Mouse (Mus musculus): ENCODE results near the gene Gm27027. TPM values are rescaled to one million over a fixed set of nuclear protein-coding genes. Genes with fewer than 3 reads are reported as not detected.

The Gm27027 gene
- polyA plus RNA-seq (2012) = not detected in 2 replicates

- Histone ChIP-seq H3K4me1 (ENCODE audit: control insufficient read depth) (no peaks in the 10 kb centered on the region), H3K27me3 (ENCODE audit: control insufficient read depth) (no peaks in the 10 kb centered on the region), H3K36me3 (ENCODE audit: control insufficient read depth) (peaks cover 80% of the 10 kb centered on the region), H3K4me3 (replicated peaks) (no peak within 1 kb of the TSS), H3K9me3 (ENCODE audit: control insufficient read depth, low read length) (no peaks in the 10 kb centered on the region)
- no peak for TF ChIP-seq TAL1 (IDR thresholded peaks at IDR 0.05; ENCODE audit: low read length)
Measured at GRCm38 (mm10) chr2:93996254-93996653, at the start of gene Gm27027. TSS of gene Gm27027 (minus strand) at chr2:93996354.

DNA sequence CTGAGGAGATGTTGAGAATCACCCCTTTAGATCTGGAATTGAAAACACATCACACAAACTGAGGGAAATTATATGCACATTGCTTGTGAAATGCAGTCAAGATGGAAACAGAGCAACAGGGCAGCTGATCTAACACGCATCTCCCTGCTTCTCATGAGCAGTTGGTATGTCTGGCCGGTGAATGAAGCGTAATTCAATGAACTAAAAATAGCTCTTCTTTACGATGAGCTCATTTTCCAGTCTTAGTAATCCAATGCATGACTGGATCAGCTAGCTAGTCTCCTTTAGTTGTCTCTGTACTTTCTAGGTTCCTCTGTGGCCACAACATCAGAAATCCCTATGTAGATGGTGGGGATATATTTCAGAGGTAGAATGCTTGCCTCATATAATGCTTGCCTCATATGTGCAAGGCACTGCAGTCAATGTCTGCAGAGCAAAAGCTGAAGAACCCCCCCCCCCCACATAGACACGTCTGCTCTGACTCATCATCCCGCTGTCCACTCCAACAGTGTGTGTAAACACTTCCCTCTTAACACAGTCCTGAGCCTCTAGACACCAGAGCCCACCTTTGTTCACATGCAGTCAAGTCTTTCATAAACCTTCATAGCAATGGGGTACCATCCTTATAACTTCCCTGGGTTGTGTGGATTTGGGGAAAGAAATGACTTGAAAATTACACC lies 49.4 kb upstream of the Gm27027 start:
- Histone ChIP-seq H3K27me3 (ENCODE audit: control insufficient read depth) (no peaks in the 10 kb centered on the region), H3K9me3 (ENCODE audit: control insufficient read depth, low read length) (no peaks in the 10 kb centered on the region), H3K36me3 (ENCODE audit: control insufficient read depth) (no peaks in the 10 kb centered on the region; the same call in 1 of the 2 replicates), H3K4me3 (replicated peaks) (no peak overlapping the region), H3K4me1 (ENCODE audit: control insufficient read depth) (no peaks in the 10 kb centered on the region)
- TF ChIP-seq TAL1 (IDR thresholded peaks at IDR 0.05; ENCODE audit: low read length) = no peak
- TF ChIP-seq GATA1 (IDR thresholded peaks at IDR 0.05; ENCODE audit: low read length) = no peak

DNA sequence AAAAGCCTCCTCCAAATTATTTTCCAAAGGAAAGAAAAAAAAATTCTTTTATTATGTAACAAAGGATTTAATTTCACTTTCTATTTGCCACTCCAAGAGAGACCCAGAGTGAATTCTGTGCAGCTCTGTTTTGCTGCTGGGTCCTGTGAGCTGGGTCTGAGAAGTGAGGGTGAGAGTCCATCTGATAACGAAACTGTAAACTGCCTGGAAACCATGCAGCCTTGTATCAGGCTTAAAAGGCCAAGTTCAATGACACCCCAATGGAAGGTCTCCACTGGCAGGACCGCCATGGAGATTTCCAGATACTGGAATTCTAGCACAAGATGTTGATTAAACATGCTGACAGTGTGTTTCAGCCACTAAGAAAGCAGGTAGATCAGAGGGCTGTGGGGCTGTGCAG lies 48.0 kb upstream of the Gm27027 start:
- Histone ChIP-seq H3K36me3 (ENCODE audit: control insufficient read depth) (no peaks in the 10 kb centered on the region; the same call in 1 of the 2 replicates), H3K4me3 (replicated peaks) (no peak overlapping the region), H3K9me3 (ENCODE audit: control insufficient read depth, low read length) (no peaks in the 10 kb centered on the region), H3K4me1 (ENCODE audit: control insufficient read depth) (no peaks in the 10 kb centered on the region), H3K27me3 (ENCODE audit: control insufficient read depth) (no peaks in the 10 kb centered on the region)
- TF ChIP-seq TAL1 (IDR thresholded peaks at IDR 0.05; ENCODE audit: low read length) (no peak), GATA1 (IDR thresholded peaks at IDR 0.05; ENCODE audit: low read length) (no peak)

- Histone ChIP-seq H3K9me3 (ENCODE audit: control insufficient read depth, low read length) (no peaks in the 10 kb centered on the region), H3K27me3 (ENCODE audit: control insufficient read depth) (no peaks in the 10 kb centered on the region), H3K4me3 (replicated peaks) (no peak overlapping the region), H3K4me1 (ENCODE audit: control insufficient read depth) (no peaks in the 10 kb centered on the region), H3K36me3 (ENCODE audit: control insufficient read depth) (no peaks in the 10 kb centered on the region; the same call in 1 of the 2 replicates)
- TF ChIP-seq TAL1 (IDR thresholded peaks at IDR 0.05; ENCODE audit: low read length) (no peak), GATA1 (IDR thresholded peaks at IDR 0.05; ENCODE audit: low read length) (no peak)
Measured at GRCm38 (mm10) chr2:94043662-94044061, 47.5 kb upstream of the Gm27027 start.

DNA sequence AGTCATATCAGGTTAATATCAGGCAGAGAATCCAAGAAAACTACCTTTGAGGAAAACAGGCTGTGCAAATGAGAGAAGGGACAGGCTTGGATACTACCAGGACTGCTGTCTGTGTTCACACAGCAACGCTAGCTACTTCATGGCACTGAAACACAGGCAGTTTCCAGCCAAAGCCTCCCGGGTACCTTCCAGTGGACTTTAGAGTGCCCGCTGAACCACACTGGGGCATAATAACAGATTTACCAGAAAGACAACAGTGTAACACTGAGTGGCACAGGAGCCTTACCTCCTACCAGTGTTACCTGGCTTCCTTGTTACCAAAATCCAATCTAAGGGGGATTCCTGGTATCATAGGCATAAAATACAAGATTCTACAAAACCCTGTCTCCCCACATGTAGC lies 46.3 kb upstream of the Gm27027 start:
- Histone ChIP-seq H3K9me3 (ENCODE audit: control insufficient read depth, low read length) (no peaks in the 10 kb centered on the region), H3K27me3 (ENCODE audit: control insufficient read depth) (no peaks in the 10 kb centered on the region), H3K4me3 (replicated peaks) (no peak overlapping the region), H3K4me1 (ENCODE audit: control insufficient read depth) (no peaks in the 10 kb centered on the region), H3K36me3 (ENCODE audit: control insufficient read depth) (no peaks in the 10 kb centered on the region; the same call in 1 of the 2 replicates)
- TF ChIP-seq TAL1 (IDR thresholded peaks at IDR 0.05; ENCODE audit: low read length) (no peak), GATA1 (IDR thresholded peaks at IDR 0.05; ENCODE audit: low read length) (no peak)

GRCm38 (mm10) chr2:94040391-94041125 lies 44.4 kb upstream of the Gm27027 start:
- Histone ChIP-seq H3K4me1 (ENCODE audit: control insufficient read depth) (no peaks in the 10 kb centered on the region), H3K4me3 (replicated peaks) (no peak overlapping the region), H3K9me3 (ENCODE audit: control insufficient read depth, low read length) (no peaks in the 10 kb centered on the region), H3K27me3 (ENCODE audit: control insufficient read depth) (no peaks in the 10 kb centered on the region), H3K36me3 (ENCODE audit: control insufficient read depth) (peaks cover 2% of the 10 kb centered on the region; the same call in 1 of the 2 replicates)
- no peak for TF ChIP-seq TAL1 (IDR thresholded peaks at IDR 0.05; ENCODE audit: low read length)
- TF ChIP-seq GATA1 (IDR thresholded peaks at IDR 0.05; ENCODE audit: low read length) = no peak

- TF ChIP-seq GATA1 (IDR thresholded peaks at IDR 0.05; ENCODE audit: low read length) = no peak
- TF ChIP-seq TAL1 (IDR thresholded peaks at IDR 0.05; ENCODE audit: low read length) = no peak
Measured at GRCm38 (mm10) chr2:94035428-94036331, 39.5 kb upstream of the Gm27027 start.

DNA sequence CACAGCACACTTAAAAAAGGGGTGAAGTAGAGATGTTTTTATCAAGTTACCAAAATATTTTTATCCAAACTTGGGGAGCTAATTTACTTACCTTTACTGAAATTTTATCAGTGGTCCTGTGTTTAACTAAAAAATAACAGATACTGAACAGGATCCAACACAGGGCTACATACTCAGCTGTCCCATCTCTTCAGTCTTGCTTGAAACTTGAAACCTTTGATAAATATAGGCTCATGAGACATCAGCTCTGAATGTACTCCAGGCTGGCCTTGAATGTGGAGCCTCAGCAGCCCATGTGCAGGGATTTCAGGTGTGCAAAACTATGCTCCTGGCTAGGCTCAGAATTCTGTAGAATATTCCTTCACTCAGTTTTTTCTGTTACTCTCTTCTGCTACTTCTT lies 34.4 kb upstream of the Gm27027 start:
- H3K9me3 ChIP-seq (ENCODE audit: control insufficient read depth, low read length) = no peaks in the 10 kb centered on the region
- peaks cover 3% of the 10 kb centered on the region for H3K36me3 ChIP-seq (ENCODE audit: control insufficient read depth)
- no peak overlapping the region for H3K4me3 ChIP-seq (replicated peaks)
- TF ChIP-seq TAL1 (IDR thresholded peaks at IDR 0.05; ENCODE audit: low read length) = no peak
- no peak for TF ChIP-seq GATA1 (IDR thresholded peaks at IDR 0.05; ENCODE audit: low read length)
- H3K4me1 ChIP-seq (ENCODE audit: control insufficient read depth) = no peaks in the 10 kb centered on the region
- no peaks in the 10 kb centered on the region for H3K27me3 ChIP-seq (ENCODE audit: control insufficient read depth)

More at GRCm38 (mm10) chr2:94035428-94036331, 39.5 kb upstream of the Gm27027 start:
- no peaks in the 10 kb centered on the region for H3K27me3 ChIP-seq (ENCODE audit: control insufficient read depth)
- H3K9me3 ChIP-seq (ENCODE audit: control insufficient read depth, low read length) = no peaks in the 10 kb centered on the region
- H3K4me1 ChIP-seq (ENCODE audit: control insufficient read depth) = no peaks in the 10 kb centered on the region
- H3K36me3 ChIP-seq (ENCODE audit: control insufficient read depth) = peaks cover 5% of the 10 kb centered on the region
- H3K4me3 ChIP-seq (replicated peaks) = no peak overlapping the region

All from erythroblast, embryonic 14.5 days (primary cell).